10 mouse cellular contexts compared by ENCODE assay signal in genomic region chr1:194885071-194885686, GRCm38 (mm10). TPM values are rescaled to one million over a fixed set of nuclear protein-coding genes. Genes with fewer than 3 reads are reported as not detected.
DNase-seq lines count a peak whose midpoint lies in the region; ATAC-seq lines count a peak whose summit lies in the region.
"Had no signal": no experiment of that assay in that cellular context is flagged by ENCODE, and none has a peak within 500 bp of the region (broad histone marks: within the 10 kb centered on the region; RNA-seq: fewer than 3 reads in every experiment).

No protein-coding gene starts in this region.

- no peaks in the 10 kb centered on the region for H3K9me3 ChIP-seq in neural tube, embryonic 15.5 days (replicated peaks)
- H3K9me3 ChIP-seq: embryonic facial prominence, embryonic 12.5 days; G1E had no signal

- no peaks in the 10 kb centered on the region for H3K4me1 ChIP-seq in neural tube, embryonic 15.5 days
- H3K4me1 ChIP-seq: embryonic facial prominence, embryonic 12.5 days had no signal

- H3K27me3 ChIP-seq in neural tube, embryonic 15.5 days (replicated peaks), result no peaks in the 10 kb centered on the region
- H3K27me3 ChIP-seq: embryonic facial prominence, embryonic 12.5 days had no signal

- H3K4me3 ChIP-seq in neural tube, embryonic 15.5 days (replicated peaks), result no peak overlapping the region
- H3K4me3 ChIP-seq: embryonic facial prominence, embryonic 12.5 days had no signal

- H3K36me3 ChIP-seq in neural tube, embryonic 15.5 days, result no peaks in the 10 kb centered on the region
- H3K36me3 ChIP-seq: embryonic facial prominence, embryonic 12.5 days; G1E had no signal

- 58% methylated on average over 5 of the region's 5 CpGs for WGBS in neural tube, embryonic 15.5 days

- H3K9ac ChIP-seq in neural tube, embryonic 15.5 days (replicated peaks), result no peak overlapping the region
- H3K9ac ChIP-seq: embryonic facial prominence, embryonic 12.5 days had no signal

- H3K27ac ChIP-seq in neural tube, embryonic 15.5 days (replicated peaks), result no peak overlapping the region
- H3K27ac ChIP-seq: embryonic facial prominence, embryonic 12.5 days had no signal

- H3K4me2 ChIP-seq in neural tube, embryonic 15.5 days, result no peak overlapping the region
- H3K4me2 ChIP-seq: embryonic facial prominence, embryonic 12.5 days had no signal

- peak; percentile 57 for DNase-seq in layer of hippocampus, adult 11-12 months (ENCODE audit: low spot score)
- no peak for DNase-seq in layer of hippocampus, adult 9-10 months (ENCODE audit: low spot score)
- peak; percentile 52 for DNase-seq in left cerebral cortex, adult 11 months (ENCODE audit: low spot score)
- DNase-seq in right cerebral cortex, postnatal 36 days (ENCODE audit: low spot score in 2 of 2), result peak; percentile 62 to 74
- no peak for DNase-seq in natural killer cell, adult 2 months (ENCODE audit: low spot score in 2 of 2)
- DNase-seq in kidney, adult 9 months, result no peak

- ATAC-seq in erythroid progenitor cell, adult 5-6 weeks (replicated peaks; ENCODE audit: low FRiP score, poor library complexity, severe bottlenecking), result 0 out of 2 replicates have a peak, but pooled peaks have one; percentile 20
- ATAC-seq in neural tube, embryonic 15.5 days (ENCODE audit: low FRiP score), result no peak

RNA-seq across cellular contexts. Expression of gene Cd34, which starts 53.4 kb away (rescaled TPM):
- 3.2 and 10.1 TPM in 2 replicates for total RNA-seq in erythroid progenitor cell, adult 5-6 weeks (2015; ENCODE audit: low replicate concordance)
- 4.4 and 5.1 TPM in 2 replicates for total RNA-seq in erythroid progenitor cell, adult 5-6 weeks (2017; ENCODE audit: low replicate concordance)
- 29.4 and 39.4 TPM in 2 replicates for polyA plus RNA-seq in neural tube, embryonic 15.5 days (2015; fragmentation: Nextera tagmentation; extraction: Ambion mirVana)

Comparison
In these comparisons a context has a peak if more than half of its experiments do, and no peak if none do; other contexts are left out.
1. DNase-seq: peak in layer of hippocampus, adult 11-12 months (single experiment), left cerebral cortex, adult 11 months (single experiment) and right cerebral cortex, postnatal 36 days (2 of 2); none in layer of hippocampus, adult 9-10 months (single experiment), natural killer cell, adult 2 months (0 of 2) and kidney, adult 9 months (single experiment).